Mouse (Mus musculus) kidney, embryonic 16.5 days (tissue): ENCODE measurements around the gene Mpl. TPM values are rescaled to one million over a fixed set of nuclear protein-coding genes. Genes with fewer than 3 reads are reported as not detected.

Experiments used
- ATAC-seq: fragments of 200-750 bp; cut with Nextera tagmentation; 2 replicates; pipeline ENCODE4 v1.8.0; 2017; ENCODE audit warnings: moderate TSS enrichment; ENCODE audit not compliant: low FRiP score, low TSS enrichment
- H3K27ac ChIP-seq: fragments of 300-500 bp; sonication (generic); 2 replicates; pipeline ENCODE4 v1.5.1; 2014; ENCODE audit warnings: low read length
- H3K27me3 ChIP-seq: fragments of 300-500 bp; sonication (generic); 2 replicates; pipeline ENCODE4 v1.6.1; 2014; ENCODE audit warnings: low read length, control low read depth, mixed read lengths; ENCODE audit not compliant: insufficient read depth
- H3K36me3 ChIP-seq: fragments of 300-500 bp; sonication (generic); 2 replicates; pipeline ENCODE4 v1.6.1; 2014; ENCODE audit warnings: low read length, control low read depth, mixed read lengths; ENCODE audit not compliant: insufficient read depth
- H3K4me1 ChIP-seq: fragments of 300-500 bp; sonication (generic); 2 replicates; pipeline ENCODE4 v1.6.1; 2014; ENCODE audit warnings: low read length, control low read depth, mixed read lengths; ENCODE audit not compliant: insufficient read depth
- H3K4me2 ChIP-seq: fragments of 300-500 bp; sonication (generic); replicated peaks from 2 replicates; pipeline ENCODE4 v1.6.1; 2014; ENCODE audit warnings: low read depth, low read length
- H3K4me3 ChIP-seq: fragments of 300-500 bp; sonication (generic); 2 replicates; pipeline ENCODE4 v1.5.1; 2014; ENCODE audit warnings: mild to moderate bottlenecking, low read length
- H3K9ac ChIP-seq: fragments of 300-500 bp; sonication (generic); replicated peaks from 2 replicates; pipeline ENCODE4 v1.6.1; 2014; ENCODE audit warnings: low read length
- H3K9me3 ChIP-seq: fragments of 300-500 bp; sonication (generic); 2 replicates; pipeline ENCODE4 v1.6.1; 2016; ENCODE audit warnings: low read length, control low read depth
- WGBS: fragments of 180-500 bp; shearing (Covaris S2); extraction: QIAGEN DNeasy Blood & Tissue Kit; methylation state at CpG from one replicate; pipeline ENCODE4 v1.1.7; 2014; 5-methylcytosine and 5-hydroxymethylcytosine counted together
- polyA plus RNA-seq: library from polyadenylated mRNA; unstranded; fragments of >200 nt; fragmentation: Nextera tagmentation; extraction: Ambion mirVana; gene quantifications from 2 replicates; pipeline ENCODE4 v1.2.1, GENCODE M21; 2015

Mpl gene
- polyA plus RNA-seq, 1 experiment from 2014 or later = 0.30 TPM

DNA sequence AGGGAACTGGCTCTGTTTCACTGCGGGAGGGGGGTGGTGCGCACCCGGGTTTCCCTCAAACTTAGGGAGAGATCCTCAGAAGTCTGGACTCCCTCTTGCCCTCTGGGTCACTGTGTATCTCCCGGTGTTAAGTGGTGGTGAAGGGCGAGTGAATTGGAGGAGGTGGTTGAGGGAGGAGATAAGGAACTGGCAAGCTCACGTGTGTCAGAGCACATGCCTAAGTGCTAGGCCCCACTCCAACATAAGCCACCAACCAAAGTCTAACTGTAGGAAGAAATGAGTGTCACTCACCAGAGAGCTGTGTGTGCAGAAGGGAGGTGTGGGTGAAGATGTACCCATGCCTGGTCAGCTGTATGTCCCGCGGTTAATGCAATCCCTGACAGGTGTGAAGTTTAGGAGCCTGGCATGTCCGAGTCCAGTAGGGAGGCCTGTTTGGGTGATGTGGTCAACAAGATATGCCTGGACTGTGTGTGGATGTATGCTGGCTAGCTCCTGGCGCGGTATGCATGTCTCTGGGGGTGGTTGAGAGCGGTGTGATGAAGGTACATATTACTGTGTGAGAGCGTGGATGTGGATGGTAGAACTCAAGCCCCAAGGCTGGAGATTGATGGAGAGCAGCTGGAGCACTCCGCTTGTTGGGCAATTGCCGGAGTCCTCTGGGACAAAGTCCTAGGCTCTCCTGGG, 28.6 kb downstream of the Mpl start:
- Histone ChIP-seq H3K9me3 (no peaks in the 10 kb centered on the region), H3K36me3 (peaks cover 31% of the 10 kb centered on the region), H3K9ac (peak overlapping the region; percentile 85), H3K4me3 (peak overlapping the region; percentile 77), H3K27me3 (no peaks in the 10 kb centered on the region), H3K4me2 (peak overlapping the region; percentile 79), H3K27ac (peak overlapping the region; percentile 83), H3K4me1 (peaks cover 31% of the 10 kb centered on the region)
- WGBS = 31% methylated on average over 15 of the region's 15 CpGs
- peak; percentile 43 for ATAC-seq

DNA sequence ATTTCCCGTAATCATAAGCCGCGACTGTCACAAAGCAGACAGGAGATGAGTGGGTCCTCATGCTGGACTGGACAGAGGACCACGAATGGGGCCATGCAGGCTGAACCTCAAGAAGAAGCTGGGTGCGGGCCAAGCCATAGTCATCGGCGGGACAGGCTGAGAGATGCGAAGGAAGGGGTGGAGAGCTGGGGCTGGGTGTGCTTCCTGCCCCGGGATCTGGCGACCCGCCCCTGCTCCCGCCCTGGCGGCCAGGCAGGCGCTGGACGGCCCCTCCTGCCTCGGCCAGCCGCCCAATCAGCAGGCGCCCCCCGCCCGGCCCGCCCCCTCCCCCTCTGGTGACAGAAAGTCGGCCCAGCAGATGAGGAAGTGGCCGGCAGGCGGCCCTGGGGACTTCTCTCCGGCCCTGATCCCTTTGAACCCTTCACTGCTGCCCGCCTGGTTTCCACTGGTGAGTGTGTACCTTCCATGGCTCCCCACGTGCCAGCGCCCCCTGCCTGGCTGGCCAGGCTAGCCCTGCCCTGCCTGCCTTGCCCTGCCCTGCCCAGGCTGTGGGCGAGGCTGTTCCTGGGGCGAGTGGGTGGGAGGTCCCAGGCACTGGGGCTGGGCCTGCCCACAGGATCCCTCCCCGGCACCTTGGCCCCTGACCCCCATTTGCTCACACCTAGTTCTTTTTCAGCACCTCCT, 29.4 kb downstream of the Mpl start, which contains the start of gene Elovl1:
Gene Elovl1, plus strand, starts transcription at position 326 of the 684 bp plus-strand sequence.
- Histone ChIP-seq H3K4me3 (peak within 1 kb of the TSS; percentile 77), H3K27me3 (no peaks in the 10 kb centered on the region), H3K9me3 (no peaks in the 10 kb centered on the region), H3K4me1 (peaks cover 29% of the 10 kb centered on the region), H3K4me2 (peak within 1 kb of the TSS; percentile 79), H3K36me3 (peaks cover 24% of the 10 kb centered on the region), H3K27ac (peak within 1 kb of the TSS; percentile 87), H3K9ac (peak within 1 kb of the TSS; percentile 85)
- WGBS = 0% methylated on average over 28 of the region's 31 CpGs
- peak; percentile 98 for ATAC-seq

DNA sequence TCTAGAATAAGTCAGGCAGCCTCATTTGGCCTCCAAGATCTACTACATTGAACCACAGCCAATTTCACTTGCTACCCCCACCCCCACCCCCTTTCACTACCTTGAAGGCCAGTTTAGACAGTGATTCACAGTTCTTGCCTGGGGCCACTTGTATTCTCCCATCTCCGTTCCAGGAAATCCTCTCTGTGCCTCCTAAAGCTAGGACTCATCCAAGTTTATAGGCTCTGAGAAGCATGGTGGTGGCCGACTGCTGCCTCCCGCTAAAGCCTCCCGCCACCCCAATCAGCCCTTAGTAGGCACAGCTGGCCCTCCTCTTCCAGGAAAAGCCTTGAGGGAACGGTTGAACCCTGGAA, 29.9 kb downstream of the Mpl start:
- H3K4me2 ChIP-seq = peak overlapping the region; percentile 79
- H3K9ac ChIP-seq = peak overlapping the region; percentile 85
- H3K4me3 ChIP-seq = peak overlapping the region; percentile 77
- peaks cover 18% of the 10 kb centered on the region for H3K36me3 ChIP-seq
- no peaks in the 10 kb centered on the region for H3K27me3 ChIP-seq
- no peak; the same call in 1 of the 2 replicates for ATAC-seq
- WGBS = 1% methylated on average over 5 of the region's 5 CpGs
- H3K4me1 ChIP-seq = peaks cover 28% of the 10 kb centered on the region
- H3K27ac ChIP-seq = peak overlapping the region; percentile 87
- H3K9me3 ChIP-seq = no peaks in the 10 kb centered on the region

DNA sequence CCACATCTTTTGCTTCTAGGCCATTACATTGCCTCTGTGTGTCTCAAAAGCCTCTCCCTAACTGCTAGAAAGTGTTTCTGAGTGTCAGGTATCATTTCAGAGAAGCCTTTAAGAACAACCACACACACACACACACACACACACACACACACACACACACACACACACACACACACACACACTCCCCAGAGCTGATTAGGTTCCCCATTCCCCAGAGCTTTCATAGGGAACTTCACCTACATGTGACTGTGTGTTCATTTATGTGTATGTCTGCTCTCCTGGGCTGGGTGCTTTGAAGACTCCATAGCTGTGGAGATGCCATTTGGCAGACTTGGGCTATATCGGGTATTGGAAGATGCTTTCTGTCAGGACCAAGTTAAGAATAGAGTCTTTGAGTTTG, 31.9 kb downstream of the Mpl start:
- H3K9me3 ChIP-seq = no peaks in the 10 kb centered on the region
- H3K4me1 ChIP-seq = peaks cover 28% of the 10 kb centered on the region
- no peak for ATAC-seq
- H3K9ac ChIP-seq = no peak overlapping the region
- no peak overlapping the region for H3K27ac ChIP-seq
- no peak overlapping the region for H3K4me2 ChIP-seq
- 97% methylated on average over 1 of the region's 1 CpGs for WGBS
- H3K4me3 ChIP-seq = no peak overlapping the region
- peaks cover 7% of the 10 kb centered on the region; the same call in 1 of the 2 replicates for H3K36me3 ChIP-seq
- no peaks in the 10 kb centered on the region for H3K27me3 ChIP-seq

DNA sequence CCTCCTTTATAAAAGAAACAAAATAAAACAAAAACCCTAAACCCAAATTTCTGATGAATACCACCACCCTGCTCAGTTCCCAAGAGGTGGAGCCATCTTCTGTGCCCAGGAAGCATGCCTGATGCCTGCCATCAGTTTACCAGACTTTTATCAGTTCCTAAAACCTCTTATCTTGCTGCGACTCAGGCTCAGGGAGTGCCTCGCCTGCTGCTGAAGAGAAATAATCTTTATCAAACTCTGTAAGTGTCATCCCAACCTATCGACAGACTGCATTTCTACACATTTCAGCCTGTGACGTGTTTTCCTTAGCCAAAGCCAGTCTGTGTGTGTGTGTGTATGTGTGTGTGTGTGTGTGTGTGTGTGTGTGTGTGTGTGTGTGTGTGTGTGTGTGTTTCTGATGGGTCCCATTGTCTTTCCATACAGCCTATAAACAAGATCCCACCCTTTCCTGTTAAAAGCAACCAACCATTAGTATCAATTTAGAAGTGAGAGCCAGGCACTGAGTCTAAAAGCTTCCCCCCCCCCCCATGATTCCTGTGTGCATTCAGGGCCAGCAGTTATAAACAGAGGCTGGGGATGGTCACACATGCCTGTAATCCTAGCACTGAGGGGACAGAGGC, 32.7 kb downstream of the Mpl start:
- Histone ChIP-seq H3K9me3 (no peaks in the 10 kb centered on the region), H3K4me3 (no peak overlapping the region), H3K4me1 (peaks cover 22% of the 10 kb centered on the region), H3K27ac (no peak overlapping the region), H3K36me3 (peaks cover 7% of the 10 kb centered on the region; the same call in 1 of the 2 replicates), H3K27me3 (no peaks in the 10 kb centered on the region), H3K4me2 (no peak overlapping the region), H3K9ac (no peak overlapping the region)
- 84% methylated on average over 4 of the region's 4 CpGs for WGBS
- no peak for ATAC-seq

DNA sequence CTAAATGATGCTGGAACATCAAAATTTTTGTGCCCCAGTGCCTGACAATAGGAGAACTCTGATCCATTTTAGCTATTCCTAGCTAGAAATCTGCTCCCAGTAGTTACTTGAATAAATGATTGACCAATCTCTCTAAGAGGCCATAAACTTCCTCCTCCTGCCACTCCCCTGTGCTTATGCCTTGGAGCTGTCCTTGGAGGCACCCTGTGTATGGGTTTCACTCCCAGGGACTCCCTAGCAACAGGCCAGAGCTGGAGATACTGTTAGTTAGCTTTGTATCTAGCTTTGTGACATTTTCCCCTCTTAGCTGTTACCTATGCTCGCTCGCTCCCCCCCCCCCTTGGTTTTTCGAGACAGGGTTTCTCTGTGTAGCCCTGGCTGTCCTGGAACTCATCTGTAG, 35.9 kb downstream of the Mpl start:
- 0 out of 2 replicates have a peak, but pooled peaks have one; percentile 67 for ATAC-seq
- no peak overlapping the region for H3K4me3 ChIP-seq
- H3K27me3 ChIP-seq = no peaks in the 10 kb centered on the region
- no peak overlapping the region for H3K4me2 ChIP-seq
- H3K27ac ChIP-seq = no peak overlapping the region
- H3K4me1 ChIP-seq = 0 out of 2 replicates have a peak, but pooled peaks cover 3% of the 10 kb centered on the region
- H3K9me3 ChIP-seq = no peaks in the 10 kb centered on the region
- H3K9ac ChIP-seq = no peak overlapping the region
- WGBS = 94% methylated on average over 3 of the region's 3 CpGs
- H3K36me3 ChIP-seq = peaks cover 11% of the 10 kb centered on the region

DNA sequence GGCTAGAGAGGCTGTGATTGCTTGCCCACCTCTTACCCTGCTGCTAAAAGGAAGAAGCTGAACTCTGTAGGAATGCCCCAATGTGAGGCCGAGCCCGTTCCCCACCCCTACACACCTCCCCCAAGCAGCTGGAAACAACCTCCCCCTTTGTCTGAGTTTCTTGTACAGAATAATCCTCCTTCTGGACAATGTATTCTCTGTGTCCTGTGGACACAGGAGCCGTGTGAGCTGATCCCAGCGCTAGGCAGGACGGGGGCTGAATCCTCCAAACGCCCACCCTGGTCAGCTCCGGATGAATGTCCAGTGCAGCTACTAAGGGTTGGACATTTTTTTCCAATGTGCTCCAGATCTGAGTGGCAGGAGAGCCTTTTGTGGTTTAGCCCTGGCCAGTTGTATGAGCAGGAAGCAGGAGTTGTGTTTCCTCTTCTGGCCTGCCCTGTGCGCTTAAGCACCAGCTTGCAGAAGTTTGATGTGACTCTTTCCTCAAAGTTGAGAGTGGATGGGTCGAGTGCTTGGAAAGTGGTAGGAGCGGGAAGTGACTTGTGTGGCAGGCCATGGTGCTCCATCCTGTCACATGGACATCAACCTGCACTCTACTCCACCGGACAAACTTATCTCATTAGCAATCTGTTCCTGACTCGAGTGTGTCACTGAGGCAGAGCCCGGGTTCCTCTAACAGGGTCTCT, 40.1 kb downstream of the Mpl start:
- Histone ChIP-seq H3K27ac (no peak overlapping the region), H3K36me3 (peaks cover 48% of the 10 kb centered on the region), H3K4me2 (no peak overlapping the region), H3K4me3 (no peak overlapping the region), H3K4me1 (0 out of 2 replicates have a peak, but pooled peaks cover 3% of the 10 kb centered on the region), H3K27me3 (no peaks in the 10 kb centered on the region), H3K9me3 (no peaks in the 10 kb centered on the region), H3K9ac (no peak overlapping the region)
- ATAC-seq = no peak
- 89% methylated on average over 13 of the region's 13 CpGs for WGBS

DNA sequence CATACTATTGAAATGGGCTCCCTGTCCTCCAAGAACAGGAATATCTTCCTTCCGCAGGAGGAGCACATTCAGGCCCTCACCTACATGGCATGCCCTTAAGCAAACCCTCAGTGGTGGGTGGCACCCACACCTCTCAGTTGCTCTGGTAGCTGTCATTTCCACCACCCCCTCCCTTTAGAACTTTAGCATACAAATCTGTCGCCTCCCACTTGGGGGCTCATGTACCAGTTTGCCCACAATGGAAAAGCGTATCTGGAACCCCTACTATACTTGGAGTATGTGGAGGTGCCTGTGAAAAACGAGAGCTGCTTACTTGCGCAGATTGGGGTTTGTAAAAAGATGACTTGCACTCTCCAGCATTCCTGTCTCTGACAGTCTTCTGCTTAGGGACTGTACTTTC, 41.0 kb downstream of the Mpl start:
- H3K4me1 ChIP-seq = 0 out of 2 replicates have a peak, but pooled peaks cover 3% of the 10 kb centered on the region
- 94% methylated on average over 5 of the region's 5 CpGs for WGBS
- H3K36me3 ChIP-seq = peaks cover 56% of the 10 kb centered on the region
- no peaks in the 10 kb centered on the region for H3K9me3 ChIP-seq
- no peak overlapping the region for H3K9ac ChIP-seq
- ATAC-seq = no peak
- no peak overlapping the region for H3K4me3 ChIP-seq
- H3K27ac ChIP-seq = no peak overlapping the region
- no peaks in the 10 kb centered on the region for H3K27me3 ChIP-seq
- no peak overlapping the region for H3K4me2 ChIP-seq

DNA sequence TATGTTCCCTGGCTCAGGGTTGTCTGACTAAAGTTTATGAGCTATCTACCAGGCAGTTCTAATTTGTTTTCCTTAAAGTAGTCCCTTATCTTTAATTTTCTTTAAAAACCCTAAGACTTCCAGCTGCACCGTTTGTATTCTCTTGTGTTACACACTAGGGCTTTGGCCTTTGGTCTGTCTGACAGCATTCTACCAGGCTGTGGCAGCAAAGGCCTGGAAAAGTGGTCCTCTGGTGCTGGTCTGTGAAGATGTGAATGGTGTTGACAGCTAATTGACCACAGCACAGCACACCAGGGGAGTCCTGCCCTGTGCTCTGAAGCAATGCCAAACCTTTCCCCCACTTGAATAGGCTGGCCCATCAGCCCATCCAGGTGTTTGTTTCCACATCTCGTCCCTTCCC, 41.5 kb downstream of the Mpl start:
- 84% methylated on average over 2 of the region's 2 CpGs for WGBS
- H3K27ac ChIP-seq = no peak overlapping the region
- no peak overlapping the region for H3K9ac ChIP-seq
- H3K4me2 ChIP-seq = no peak overlapping the region
- H3K4me3 ChIP-seq = no peak overlapping the region
- ATAC-seq = no peak
- H3K9me3 ChIP-seq = no peaks in the 10 kb centered on the region
- H3K36me3 ChIP-seq = peaks cover 55% of the 10 kb centered on the region
- H3K4me1 ChIP-seq = no peaks in the 10 kb centered on the region
- no peaks in the 10 kb centered on the region for H3K27me3 ChIP-seq
